1 mouse cellular context compared by ENCODE assay signal in genomic region chr10:45091462-45092079, GRCm38 (mm10).
TF ChIP-seq lines count a peak whose summit lies in the region.

No protein-coding gene starts in this region.

TF ChIP-seq in CH12.LX, 34 proteins besides CTCF, POLR2A, EP300 and RAD21 (continued from another document):
- TF ChIP-seq ZKSCAN1 (IDR thresholded peaks at IDR 0.05; ENCODE audit: borderline replicate concordance, low read depth, low read length) (no peak), ELF1 (IDR thresholded peaks at IDR 0.05; ENCODE audit: low read depth, low read length) (no peak), BHLHE40 (IDR thresholded peaks at IDR 0.05; ENCODE audit: low read depth, low read length) (no peak)
